Comparison of ENCODE assay signal across 14 mouse cellular contexts in the genomic region with DNA sequence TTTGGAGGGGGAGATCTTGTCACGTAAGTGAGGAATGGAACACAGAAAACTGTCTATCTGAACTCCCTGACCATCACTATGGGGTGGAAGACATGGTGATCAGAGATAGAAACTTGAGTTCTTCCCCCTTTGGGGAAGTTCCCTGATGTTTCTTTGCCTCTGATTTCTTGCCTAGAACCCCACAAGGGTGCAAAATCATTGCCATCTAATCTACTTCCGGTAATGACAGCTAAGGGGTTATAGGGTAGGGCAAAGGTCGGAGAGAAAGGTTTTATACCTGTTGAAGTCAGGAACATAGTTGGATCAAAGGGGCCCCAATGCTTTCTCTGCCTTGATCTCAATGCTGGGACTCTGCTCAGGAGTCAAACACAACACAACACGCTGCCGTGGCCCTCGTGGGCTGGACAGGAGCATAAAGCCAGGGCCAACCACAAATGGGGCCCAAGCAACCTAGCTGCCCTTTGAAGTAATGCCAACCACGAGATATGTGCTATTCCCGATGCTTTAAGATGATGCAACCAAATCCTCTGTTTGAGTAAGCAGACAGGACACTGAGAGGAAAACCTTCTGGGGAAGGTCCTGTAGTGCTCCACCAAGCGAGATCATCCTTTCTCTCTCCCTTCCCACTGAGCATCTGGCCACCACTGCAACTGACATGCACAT.
DNase-seq lines count a peak whose midpoint lies in the region; ATAC-seq lines count a peak whose summit lies in the region.
"Had no signal": no experiment of that assay in that cellular context is flagged by ENCODE, and none has a peak within 500 bp of the region (broad histone marks: within the 10 kb centered on the region; RNA-seq: fewer than 3 reads in every experiment).

No protein-coding gene starts in this region.

- H3K4me2 ChIP-seq in liver, embryonic 12.5 days, result no peak overlapping the region
- no peak overlapping the region for H3K4me2 ChIP-seq in heart, embryonic 15.5 days
- H3K4me2 ChIP-seq: embryonic facial prominence, embryonic 12.5 days had no signal

- peaks cover 18% of the 10 kb centered on the region for H3K4me1 ChIP-seq in liver, embryonic 12.5 days
- peaks cover 36% of the 10 kb centered on the region for H3K4me1 ChIP-seq in heart, embryonic 15.5 days (replicated peaks)
- H3K4me1 ChIP-seq in midbrain, embryonic 10.5 days, result no peaks in the 10 kb centered on the region

- H3K4me3 ChIP-seq in liver, embryonic 12.5 days, result no peak overlapping the region
- no peak overlapping the region for H3K4me3 ChIP-seq in heart, embryonic 15.5 days
- H3K4me3 ChIP-seq in midbrain, embryonic 10.5 days, result no peak overlapping the region
- H3K4me3 ChIP-seq: embryonic facial prominence, embryonic 12.5 days had no signal

- no peak overlapping the region for H3K9ac ChIP-seq in liver, embryonic 12.5 days
- H3K9ac ChIP-seq in heart, embryonic 15.5 days, result no peak overlapping the region
- H3K9ac ChIP-seq: embryonic facial prominence, embryonic 12.5 days had no signal

- no peaks in the 10 kb centered on the region for H3K27me3 ChIP-seq in liver, embryonic 12.5 days (replicated peaks)
- no peaks in the 10 kb centered on the region for H3K27me3 ChIP-seq in heart, embryonic 15.5 days
- H3K27me3 ChIP-seq in midbrain, embryonic 10.5 days (ENCODE audit: low read depth, poor library complexity, severe bottlenecking), result no peaks in the 10 kb centered on the region
- H3K27me3 ChIP-seq: embryonic facial prominence, embryonic 12.5 days had no signal

- H3K27ac ChIP-seq in liver, embryonic 12.5 days, result peak overlapping the region; percentile 56; the same call in 1 of the 2 replicates
- peak overlapping the region; percentile 68 for H3K27ac ChIP-seq in heart, embryonic 15.5 days
- no peak overlapping the region for H3K27ac ChIP-seq in midbrain, embryonic 10.5 days (replicated peaks)
- H3K27ac ChIP-seq: embryonic facial prominence, embryonic 12.5 days had no signal

- DNase-seq in adrenal gland, adult 2 months, result peak; percentile 21
- DNase-seq in adrenal gland, postnatal 4 days (ENCODE audit: low spot score in 2 of 2), result no peak
- no peak for DNase-seq in liver
- DNase-seq in midbrain, embryonic 10.5 days (ENCODE audit: low spot score), result no peak
- DNase-seq: cerebellum, adult 18-20 months; kidney, adult 8-10 months; lung, adult 2 months; thymus, postnatal 36 days had no signal

- H3K9me3 ChIP-seq in liver, embryonic 12.5 days (replicated peaks), result no peaks in the 10 kb centered on the region
- no peaks in the 10 kb centered on the region for H3K9me3 ChIP-seq in heart, embryonic 15.5 days (replicated peaks)
- H3K9me3 ChIP-seq in midbrain, embryonic 10.5 days (replicated peaks), result no peaks in the 10 kb centered on the region
- H3K9me3 ChIP-seq: embryonic facial prominence, embryonic 12.5 days had no signal

- 50% methylated on average over 9 of the region's 9 CpGs for WGBS in liver, embryonic 12.5 days (ENCODE audit: insufficient replicate concordance)
- 61% methylated on average over 9 of the region's 9 CpGs for WGBS in heart, embryonic 15.5 days
- 94% methylated on average over 9 of the region's 9 CpGs for WGBS in midbrain, embryonic 10.5 days

- no peak for ATAC-seq in liver, embryonic 12.5 days
- ATAC-seq in heart, embryonic 15.5 days (replicated peaks; ENCODE audit: insufficient number of reproducible peaks, insufficient read depth, low FRiP score, low read depth), result no peak
- ATAC-seq in monocyte, adult 5-6 weeks (replicated peaks; ENCODE audit: insufficient number of reproducible peaks, low FRiP score, low TSS enrichment, poor library complexity, severe bottlenecking), result peak; percentile 22; the same call in 1 of the 2 replicates
- ATAC-seq in megakaryocyte-erythroid progenitor cell, adult 5-6 weeks (replicated peaks; ENCODE audit: low FRiP score, low TSS enrichment, poor library complexity, severe bottlenecking), result no peak
- ATAC-seq: forebrain, embryonic 14.5 days had no signal

- H3K36me3 ChIP-seq in liver, embryonic 12.5 days, result no peaks in the 10 kb centered on the region
- no peaks in the 10 kb centered on the region for H3K36me3 ChIP-seq in heart, embryonic 15.5 days
- H3K36me3 ChIP-seq in midbrain, embryonic 10.5 days, result no peaks in the 10 kb centered on the region
- H3K36me3 ChIP-seq: embryonic facial prominence, embryonic 12.5 days had no signal
